Mouse (Mus musculus) bone marrow, adult 2 months (tissue): ENCODE measurements around the gene Zfp423. TPM values are rescaled to one million over a fixed set of nuclear protein-coding genes. Genes with fewer than 3 reads are reported as not detected.

ENCODE experiments used
- H3K27ac ChIP-seq: fragments of 200-500 bp; 2 replicates; pipeline ENCODE4 v1.5.1; 2012; ENCODE audit warnings: low read depth, mild to moderate bottlenecking, control low read depth, inconsistent platforms, low read length; ENCODE audit not compliant: control insufficient read depth, poor library complexity, insufficient read depth
- H3K4me1 ChIP-seq: fragments of 200-500 bp; 2 replicates; pipeline ENCODE4 v1.6.1; 2011; ENCODE audit warnings: low read length; ENCODE audit not compliant: control insufficient read depth, insufficient read depth
- H3K4me3 ChIP-seq: fragments of 200-500 bp; replicated peaks from 2 replicates; pipeline ENCODE3; 2011; ENCODE audit warnings: mild to moderate bottlenecking, low read depth, low read length, control low read depth; ENCODE audit not compliant: control insufficient read depth
- CTCF ChIP-seq: fragments of 200-500 bp; IDR thresholded peaks from 2 replicates; pipeline ENCODE4 v1.5.1; 2011; ENCODE audit warnings: low read length, control low read depth; ENCODE audit not compliant: control insufficient read depth, insufficient read depth
- POLR2A ChIP-seq: fragments of 200-500 bp; IDR thresholded peaks from 2 replicates; pipeline ENCODE4 v1.6.1; 2011; ENCODE audit warnings: low read depth, mild to moderate bottlenecking, control low read depth, low read length, borderline replicate concordance; ENCODE audit not compliant: control insufficient read depth
- WGBS: fragments of 180-500 bp; shearing (Covaris S2); methylation state at CpG from one replicate; pipeline ENCODE4 v1.1.7; 2018; 5-methylcytosine and 5-hydroxymethylcytosine counted together
- polyA plus RNA-seq: library from polyadenylated mRNA; stranded (reverse); fragments of >200 nt; gene quantifications from 2 replicates; pipeline ENCODE4 v1.2.4, GENCODE M21; 2011; ENCODE audit warnings: low replicate concordance; ENCODE audit not compliant: missing spikeins, insufficient read depth, insufficient read length

The Zfp423 gene
- polyA plus RNA-seq, 1 experiment, result 1.8 TPM

DNA sequence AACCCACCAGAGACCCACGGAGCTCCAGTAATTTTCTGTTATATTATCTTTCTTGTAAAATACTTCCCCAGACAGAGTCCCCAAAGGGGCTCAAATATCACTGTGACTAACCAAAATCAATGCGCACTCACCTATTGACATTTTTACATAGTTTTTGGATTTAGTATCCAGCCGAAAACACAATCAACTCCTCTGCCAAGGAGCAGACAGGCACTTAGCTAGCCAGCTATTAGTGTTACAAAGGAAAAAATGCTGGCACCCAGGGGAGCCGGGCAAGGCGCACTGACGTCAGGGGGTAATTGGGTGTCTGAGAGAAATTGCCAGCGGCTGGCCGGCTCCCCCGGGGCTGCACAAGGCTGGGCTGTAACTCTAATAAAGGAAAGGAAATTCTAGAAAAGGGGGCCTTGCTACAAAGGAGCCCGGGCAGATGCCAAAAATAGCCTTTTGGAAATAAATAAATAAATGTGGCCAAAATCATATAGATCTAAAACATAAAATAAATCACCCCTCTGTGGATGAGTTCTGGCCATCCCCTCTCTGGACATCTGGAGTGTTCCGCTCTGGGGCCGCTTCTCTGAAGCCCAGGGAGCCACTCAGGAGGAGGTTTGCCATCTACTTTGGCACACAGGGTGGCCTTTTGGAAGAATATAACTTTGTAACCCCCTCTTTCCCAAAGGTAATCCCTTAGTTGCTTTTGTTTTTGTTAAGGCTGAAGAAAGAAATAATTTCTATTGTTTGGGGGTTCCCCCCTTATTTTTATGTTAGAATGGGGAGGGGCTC, 125.4 kb downstream of the Zfp423 start:
- Histone ChIP-seq H3K4me1 (no peaks in the 10 kb centered on the region), H3K27ac (no peak overlapping the region), H3K4me3 (no peak overlapping the region)
- 78% methylated on average over 12 of the region's 12 CpGs for WGBS
- no peak for TF ChIP-seq POLR2A
- no peak for TF ChIP-seq CTCF

- WGBS, result 62% methylated on average over 13 of the region's 13 CpGs
- no peaks in the 10 kb centered on the region for H3K4me1 ChIP-seq
- H3K4me3 ChIP-seq, result no peak overlapping the region
- no peak overlapping the region for H3K27ac ChIP-seq
- TF ChIP-seq POLR2A, result no peak
- TF ChIP-seq CTCF, result no peak
Observed at GRCm38 (mm10) chr8:87833339-87833738, 126.1 kb downstream of the Zfp423 start.

- Histone ChIP-seq H3K27ac (no peak overlapping the region), H3K4me3 (no peak overlapping the region), H3K4me1 (no peaks in the 10 kb centered on the region)
- no peak for TF ChIP-seq POLR2A
- no peak for TF ChIP-seq CTCF
- WGBS, result 83% methylated on average over 23 of the region's 23 CpGs
Observed at GRCm38 (mm10) chr8:87832381-87833325, 126.7 kb downstream of the Zfp423 start.

DNA sequence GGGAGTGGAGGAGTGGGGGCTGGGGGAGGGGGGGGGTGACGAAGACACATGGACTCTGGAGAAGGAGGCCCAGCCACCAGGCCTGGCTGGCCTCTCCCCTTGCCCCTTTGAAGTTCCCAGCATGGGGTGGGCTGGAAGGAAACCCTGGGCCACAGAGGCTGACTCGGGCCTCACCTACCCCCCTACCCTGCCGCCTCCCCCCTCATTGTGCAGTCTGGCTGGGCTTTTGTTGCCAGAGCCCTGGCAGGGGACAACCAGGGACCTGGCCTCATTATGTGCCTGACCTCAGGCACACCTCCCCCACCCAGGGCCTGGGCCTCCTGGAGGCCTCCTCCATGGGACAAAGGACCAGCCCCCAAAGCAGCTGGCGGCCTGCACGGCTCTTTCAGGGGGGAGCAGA, 127.8 kb downstream of the Zfp423 start:
- no peak for TF ChIP-seq CTCF
- TF ChIP-seq POLR2A, result no peak
- 72% methylated on average over 5 of the region's 5 CpGs for WGBS
- Histone ChIP-seq H3K4me1 (no peaks in the 10 kb centered on the region), H3K27ac (no peak overlapping the region), H3K4me3 (no peak overlapping the region)

GRCm38 (mm10) chr8:87831116-87831515, 128.3 kb downstream of the Zfp423 start:
- Histone ChIP-seq H3K4me1 (no peaks in the 10 kb centered on the region), H3K27ac (no peak overlapping the region), H3K4me3 (no peak overlapping the region)
- WGBS, result 59% methylated on average over 9 of the region's 9 CpGs
- TF ChIP-seq POLR2A (no peak), CTCF (no peak)

- H3K27ac ChIP-seq, result no peak overlapping the region
- H3K4me3 ChIP-seq, result no peak overlapping the region
- 43% methylated on average over 6 of the region's 6 CpGs for WGBS
- TF ChIP-seq CTCF (no peak), POLR2A (no peak)
- no peaks in the 10 kb centered on the region for H3K4me1 ChIP-seq
Observed at GRCm38 (mm10) chr8:87830200-87830599, 129.2 kb downstream of the Zfp423 start.

GRCm38 (mm10) chr8:87826013-87826660, 133.3 kb downstream of the Zfp423 start:
- WGBS, result 65% methylated on average over 9 of the region's 9 CpGs
- TF ChIP-seq CTCF, result no peak
- no peak for TF ChIP-seq POLR2A
- Histone ChIP-seq H3K4me3 (no peak overlapping the region), H3K4me1 (no peaks in the 10 kb centered on the region; the same call in 1 of the 2 replicates), H3K27ac (no peak overlapping the region)

GRCm38 (mm10) chr8:87823172-87823571, 136.2 kb downstream of the Zfp423 start:
- no peak for TF ChIP-seq CTCF
- TF ChIP-seq POLR2A, result no peak
- Histone ChIP-seq H3K4me3 (no peak overlapping the region), H3K27ac (no peak overlapping the region), H3K4me1 (no peaks in the 10 kb centered on the region; the same call in 1 of the 2 replicates)
- 42% methylated on average over 7 of the region's 7 CpGs for WGBS
